Mouse (Mus musculus) cerebellum, adult 11 months (tissue): Measurements from ENCODE around the gene Adamts17.

ENCODE experiments used
- DNase-seq: peaks from one replicate; pipeline ENCODE4 v3.0.0; 2022

The Adamts17 gene

DNA sequence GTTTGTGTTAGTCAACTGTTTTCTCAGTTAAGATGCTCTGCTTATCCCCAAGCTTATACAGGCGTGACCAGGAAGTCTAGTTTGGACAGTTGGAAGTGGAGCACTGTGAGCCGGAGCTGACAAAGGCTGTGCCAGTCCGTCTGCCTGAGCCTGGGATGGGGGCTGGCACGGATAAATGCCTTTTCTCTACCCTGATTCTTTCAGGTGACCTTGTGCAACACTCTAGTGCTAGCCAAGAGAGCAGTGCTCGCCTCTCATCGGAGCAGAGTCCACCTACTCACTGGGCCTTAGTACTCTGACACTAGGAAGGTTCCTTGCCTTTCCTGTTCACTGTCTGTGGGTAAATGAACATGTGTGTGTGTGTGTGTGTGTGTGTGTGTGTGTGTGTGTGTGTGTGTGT, 95.5 kb downstream of the Adamts17 start:
- DNase-seq, result no peak

DNA sequence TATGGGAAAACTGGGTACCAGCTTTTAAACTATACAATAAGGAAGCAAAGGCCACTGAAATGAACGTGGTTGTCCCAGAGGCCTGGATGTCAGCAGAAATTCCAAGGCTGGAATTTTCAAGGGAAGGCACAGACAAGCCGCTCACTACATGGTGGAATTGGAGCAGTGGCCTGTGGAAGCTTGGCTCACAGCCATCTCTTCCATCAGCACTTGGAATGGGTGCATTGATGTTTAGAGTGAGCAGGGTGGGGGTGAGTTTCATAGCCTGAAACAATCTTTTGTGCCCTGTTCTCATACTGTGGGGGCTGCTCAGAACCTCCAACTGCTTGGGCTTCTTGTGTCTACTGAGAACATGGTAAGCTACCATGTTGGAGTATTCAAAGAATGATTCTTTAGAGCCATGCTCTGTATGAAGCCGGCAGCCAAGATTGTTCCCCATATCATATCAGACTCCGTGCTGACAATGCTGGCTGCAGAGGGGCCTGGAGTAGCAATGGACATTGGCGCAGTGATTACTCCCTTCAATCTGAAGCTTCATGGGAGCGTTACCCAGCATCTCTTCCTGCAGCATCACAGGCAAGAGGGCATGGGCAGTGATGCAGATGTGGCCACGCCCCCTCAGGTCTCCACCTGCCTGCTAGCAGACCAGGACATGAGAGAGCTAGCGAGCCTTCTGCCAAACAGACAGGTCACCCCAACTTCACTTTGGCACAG, 96.7 kb downstream of the Adamts17 start:
- no peak for DNase-seq

DNA sequence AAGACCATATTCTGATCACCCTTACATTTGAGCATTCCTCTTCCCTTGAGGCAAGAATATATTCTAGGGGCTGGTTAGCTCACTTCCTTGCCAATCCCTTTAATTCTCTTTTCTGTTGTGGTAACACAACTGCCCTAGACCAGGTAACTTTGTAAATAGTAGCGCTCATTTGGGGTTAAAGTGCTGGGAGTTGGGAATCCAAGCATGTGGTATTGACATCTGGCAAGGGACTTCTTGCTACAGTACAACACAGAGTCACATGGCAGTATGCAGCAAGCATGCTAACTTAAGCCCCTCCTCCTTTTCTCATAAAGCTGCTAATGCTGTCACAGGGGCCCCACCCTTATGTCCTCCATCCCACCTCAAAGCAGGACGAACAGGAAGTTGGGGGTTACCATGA, 97.4 kb downstream of the Adamts17 start:
- DNase-seq, result no peak

DNA sequence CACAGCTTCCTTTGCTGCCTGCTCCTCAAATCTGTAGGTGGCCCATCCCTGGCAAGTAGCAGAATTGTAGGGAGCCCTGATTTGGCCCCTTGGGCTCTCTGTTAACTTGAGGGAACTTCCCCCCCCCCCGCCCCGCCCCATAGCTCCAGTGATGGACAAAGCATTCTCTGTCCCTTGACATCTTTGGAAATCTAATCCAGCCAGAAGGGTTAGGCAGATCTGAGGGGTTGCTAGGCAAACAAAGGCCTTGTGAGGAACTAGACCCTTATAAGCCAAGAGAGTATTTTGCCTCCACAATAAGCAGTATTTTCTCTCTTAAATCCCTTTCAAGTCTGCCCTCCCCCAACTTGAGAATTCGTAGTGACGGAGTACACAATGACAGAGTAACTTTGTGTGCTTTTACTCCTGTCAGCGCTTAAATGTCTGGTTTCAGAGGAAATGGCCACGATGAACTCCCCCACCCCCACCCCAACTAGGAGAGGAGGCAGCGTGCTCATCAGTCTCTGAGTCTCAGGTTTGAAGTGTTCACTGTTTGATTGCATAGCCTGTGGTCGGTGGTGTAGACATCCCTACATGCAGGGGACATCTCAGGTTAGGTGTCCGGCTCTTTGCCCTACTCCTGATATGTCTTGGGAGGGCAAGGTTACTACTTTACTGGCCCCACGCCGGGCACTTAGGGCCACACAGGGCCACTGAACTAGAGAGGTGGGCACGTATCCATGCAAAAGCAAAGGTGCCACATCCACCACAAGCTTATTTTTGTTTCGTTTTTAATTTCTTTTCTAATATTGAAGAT, 99.7 kb downstream of the Adamts17 start:
- no peak for DNase-seq

DNA sequence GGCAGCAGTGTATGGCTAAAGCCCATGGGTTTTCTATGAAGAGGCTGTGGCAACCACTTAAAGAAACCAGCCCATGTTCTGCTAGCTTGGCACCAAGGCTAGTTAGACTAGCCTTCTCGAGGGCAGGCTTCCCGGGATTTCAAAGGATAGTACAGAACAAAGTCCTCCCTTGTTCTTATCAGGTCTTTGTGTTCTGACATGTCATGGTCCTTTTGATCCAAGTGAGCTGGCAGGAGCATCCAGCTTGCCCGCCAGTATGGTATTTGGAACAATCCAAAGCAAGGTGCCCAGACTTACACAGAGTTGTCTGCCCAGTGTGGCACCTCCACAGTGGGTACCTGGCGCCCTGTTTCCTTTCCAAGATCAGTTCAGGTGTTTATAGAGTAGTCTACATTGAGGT, 101.2 kb downstream of the Adamts17 start:
- DNase-seq, result no peak

DNA sequence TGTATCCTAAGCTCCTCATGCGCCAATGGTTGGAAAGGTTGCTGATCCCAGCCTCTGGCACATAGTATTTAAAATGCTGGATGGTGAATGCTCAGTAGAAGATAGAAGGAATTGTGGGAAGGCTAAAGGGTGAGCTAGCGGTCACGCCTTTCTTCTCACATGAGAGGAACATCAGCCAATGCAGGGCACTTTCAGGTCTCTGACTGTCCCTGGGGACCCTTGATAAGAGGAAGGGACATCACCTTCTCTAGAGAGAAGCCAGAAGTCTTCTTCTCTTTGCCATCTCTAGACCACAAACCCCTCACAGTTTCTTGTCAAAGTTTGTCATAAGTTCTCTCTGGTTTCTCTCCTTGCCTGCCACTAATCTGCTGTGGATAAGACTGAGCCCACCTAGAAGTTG, 109.5 kb downstream of the Adamts17 start:
- DNase-seq, result no peak

DNA sequence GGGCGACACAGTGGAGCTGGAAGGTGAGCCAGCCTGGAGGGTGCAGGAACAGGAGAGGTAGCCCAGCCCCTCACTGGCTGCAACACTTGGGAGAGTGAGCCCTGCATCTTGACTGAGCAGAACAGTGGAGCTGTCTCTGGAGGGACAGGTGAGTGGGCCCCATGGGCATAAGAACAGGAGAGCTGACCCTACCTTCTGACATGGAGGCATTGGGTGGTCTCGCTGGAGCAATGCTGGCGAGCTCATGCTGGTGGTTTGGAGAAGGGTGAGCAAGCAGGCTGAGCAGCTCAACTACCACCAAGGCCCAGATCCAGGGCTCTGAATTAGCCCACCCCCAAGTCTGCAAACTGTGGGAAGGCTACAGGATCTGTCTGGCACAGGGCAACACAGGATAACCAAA, 113.4 kb downstream of the Adamts17 start:
- no peak for DNase-seq

DNA sequence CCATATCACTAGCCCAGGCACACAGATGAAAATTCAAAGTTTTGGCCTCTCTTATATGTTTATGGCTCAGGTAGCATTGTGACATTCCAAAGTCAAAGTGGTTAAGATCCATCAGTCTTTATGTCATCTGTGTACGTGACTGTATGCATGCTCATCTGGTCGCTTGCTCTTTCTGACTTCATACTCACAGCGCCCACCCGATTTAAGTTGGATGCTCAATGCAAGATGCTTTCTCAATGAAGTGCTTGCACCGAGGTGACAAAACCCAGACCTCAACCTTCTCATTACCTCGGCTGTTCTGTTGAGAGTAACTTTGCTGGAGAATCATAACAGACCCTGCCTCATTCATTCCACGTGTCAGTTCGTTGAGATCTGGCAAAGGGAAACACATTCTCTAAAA, 114.5 kb downstream of the Adamts17 start:
- no peak for DNase-seq

DNA sequence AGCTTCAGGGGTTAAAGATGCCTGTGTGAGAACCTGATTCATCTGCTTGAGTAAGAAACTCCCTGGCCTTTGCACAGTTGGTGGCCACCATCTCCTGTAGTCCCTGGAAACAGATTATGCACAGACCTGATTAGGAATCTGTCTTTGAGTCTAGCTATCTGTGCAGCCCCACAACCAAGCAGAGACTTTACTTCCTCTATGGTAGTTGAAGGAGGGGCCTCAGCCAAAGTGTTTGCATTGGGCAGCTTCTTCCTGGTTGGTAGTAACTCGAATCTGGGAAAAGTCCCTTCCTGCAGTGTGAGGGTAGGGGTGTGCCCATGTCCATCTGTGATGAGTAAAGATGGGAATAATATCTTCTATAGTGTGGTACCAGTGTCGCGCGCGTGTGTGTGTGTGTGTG, 115.2 kb downstream of the Adamts17 start:
- DNase-seq, result no peak

DNA sequence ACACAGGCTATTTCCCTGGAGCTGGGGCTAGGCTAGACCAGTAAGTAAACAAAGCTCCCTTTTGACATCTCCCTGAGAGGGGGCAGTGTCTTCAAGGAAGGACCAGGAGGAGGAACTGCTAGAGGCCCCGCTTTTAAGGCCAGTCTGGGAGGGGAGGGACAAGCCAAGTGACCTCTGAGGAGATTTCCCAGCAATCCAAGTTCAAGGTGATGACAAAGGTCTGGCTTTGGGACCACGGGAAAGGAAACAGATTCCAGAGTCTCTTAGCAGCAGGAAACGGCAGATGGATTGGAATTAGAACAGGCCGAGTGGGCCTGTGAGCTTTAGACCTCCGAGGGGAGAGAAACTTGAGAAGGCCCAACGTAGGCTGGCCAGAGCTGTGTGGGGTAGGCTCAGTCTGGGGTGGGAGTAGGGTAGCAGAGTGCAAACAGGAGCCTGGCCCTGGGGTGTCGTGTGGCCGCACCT, 116.0 kb downstream of the Adamts17 start:
- no peak for DNase-seq

DNA sequence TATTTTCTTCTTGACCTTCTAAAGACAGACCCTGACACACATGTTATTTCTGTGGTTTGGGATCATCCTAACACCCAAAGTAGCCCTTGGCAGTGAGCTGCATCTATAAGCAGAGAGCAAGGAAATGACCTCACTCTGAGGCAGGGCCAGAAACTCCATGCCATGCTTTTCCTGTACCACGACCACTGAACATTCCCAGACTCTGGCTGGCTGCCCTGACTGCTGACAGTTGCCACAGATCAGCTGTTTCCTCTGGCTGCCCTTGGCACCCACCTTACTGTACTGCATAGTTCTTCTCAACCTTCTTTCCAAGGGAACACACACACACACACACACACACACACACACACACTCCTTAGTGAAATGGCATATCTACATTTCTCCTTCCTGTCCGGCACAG, 116.4 kb downstream of the Adamts17 start:
- no peak for DNase-seq

DNA sequence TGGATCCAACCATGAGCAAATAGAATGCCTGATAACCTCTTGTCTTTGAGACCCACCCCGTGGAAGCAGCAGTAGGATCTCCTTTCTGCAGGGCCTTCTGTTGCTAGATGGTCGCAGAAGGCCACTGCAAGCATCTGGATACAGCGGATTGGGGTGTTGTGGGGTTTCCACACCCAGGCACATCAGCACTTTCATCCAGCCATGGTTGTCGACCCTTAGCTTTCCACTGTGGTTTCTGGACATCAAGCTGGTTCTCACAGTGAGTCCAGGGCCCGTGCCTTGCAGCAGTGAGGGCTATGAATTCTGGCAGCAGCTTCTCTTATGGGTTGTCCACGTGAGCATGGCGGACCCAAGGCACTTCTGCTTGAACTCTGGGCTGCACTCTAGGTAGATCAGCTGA, 118.2 kb downstream of the Adamts17 start:
- no peak for DNase-seq

DNA sequence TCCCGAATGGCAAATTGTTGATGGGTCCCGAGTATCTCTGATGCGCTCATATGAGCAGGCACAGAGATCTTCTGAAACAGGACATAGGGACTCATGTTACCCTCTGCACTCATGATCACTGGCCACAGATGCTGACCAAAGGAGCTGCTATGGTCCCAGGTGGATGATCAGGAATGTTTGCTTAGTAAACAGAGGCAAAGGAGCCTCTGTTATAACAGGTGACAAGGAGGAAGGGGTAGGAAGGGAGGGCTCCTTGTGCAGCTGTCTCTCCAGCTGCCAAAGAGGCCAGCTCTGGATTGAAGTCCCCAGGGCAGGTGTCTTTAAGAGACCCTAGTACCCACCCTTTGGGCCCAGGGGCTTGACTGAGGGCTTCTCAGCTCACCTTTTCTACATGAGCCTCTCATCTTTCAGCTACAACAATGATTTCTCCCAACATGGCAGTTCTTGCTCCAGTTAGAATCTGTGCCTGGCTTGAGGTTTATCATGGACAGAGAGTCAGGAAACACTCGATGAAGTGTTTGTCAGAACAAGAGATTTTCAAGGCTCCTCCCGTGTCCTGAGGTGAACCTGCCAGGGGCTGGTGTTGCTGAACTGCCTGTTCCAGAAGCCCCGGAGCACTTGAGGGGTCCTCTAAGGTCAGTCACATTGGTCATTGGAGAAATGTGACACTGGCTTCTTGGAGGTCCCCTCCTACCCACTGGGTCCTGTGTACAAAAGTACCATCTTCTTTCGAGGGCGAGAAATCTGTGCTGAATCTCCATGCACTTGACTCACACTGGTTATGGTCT, 120.9 kb downstream of the Adamts17 start:
- DNase-seq, result no peak

DNA sequence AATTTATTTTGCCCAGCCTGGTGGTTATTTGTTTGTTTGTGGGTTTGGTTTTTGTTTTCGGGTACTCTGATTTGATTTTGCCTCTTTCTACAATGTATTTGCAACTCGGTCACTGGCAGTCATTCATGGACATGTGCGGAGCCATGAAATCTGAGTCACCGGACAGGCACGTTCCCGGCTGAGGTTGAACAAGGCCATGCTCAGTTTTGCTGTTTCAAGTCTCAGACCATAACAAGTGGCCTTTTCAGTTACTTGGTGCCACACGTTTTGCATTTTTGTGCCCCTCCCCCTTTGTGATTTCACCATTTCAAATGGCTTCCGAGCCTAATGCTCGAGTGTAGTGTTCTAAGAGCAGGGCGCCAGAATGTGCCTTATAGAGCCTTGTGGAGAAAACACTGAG, 123.2 kb downstream of the Adamts17 start:
- no peak for DNase-seq

DNA sequence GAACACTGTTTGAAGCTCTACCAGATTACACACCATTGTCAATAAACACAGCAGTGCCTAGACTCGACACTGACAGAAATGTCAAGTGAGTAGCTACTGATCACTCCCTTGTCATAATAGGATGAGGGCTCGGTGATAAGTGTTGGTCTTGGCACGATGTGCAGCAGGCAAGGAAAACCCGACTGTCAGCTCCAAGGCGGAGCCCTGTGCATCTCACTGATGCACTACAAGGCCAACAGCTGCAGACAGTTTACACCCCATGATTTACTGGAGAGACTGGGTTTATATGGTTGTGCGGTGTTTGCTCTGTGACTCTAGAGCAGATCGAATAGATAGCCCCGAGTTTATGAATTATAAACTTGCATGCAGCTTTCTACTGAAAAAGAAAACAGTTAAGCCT, 124.0 kb downstream of the Adamts17 start:
- no peak for DNase-seq

DNA sequence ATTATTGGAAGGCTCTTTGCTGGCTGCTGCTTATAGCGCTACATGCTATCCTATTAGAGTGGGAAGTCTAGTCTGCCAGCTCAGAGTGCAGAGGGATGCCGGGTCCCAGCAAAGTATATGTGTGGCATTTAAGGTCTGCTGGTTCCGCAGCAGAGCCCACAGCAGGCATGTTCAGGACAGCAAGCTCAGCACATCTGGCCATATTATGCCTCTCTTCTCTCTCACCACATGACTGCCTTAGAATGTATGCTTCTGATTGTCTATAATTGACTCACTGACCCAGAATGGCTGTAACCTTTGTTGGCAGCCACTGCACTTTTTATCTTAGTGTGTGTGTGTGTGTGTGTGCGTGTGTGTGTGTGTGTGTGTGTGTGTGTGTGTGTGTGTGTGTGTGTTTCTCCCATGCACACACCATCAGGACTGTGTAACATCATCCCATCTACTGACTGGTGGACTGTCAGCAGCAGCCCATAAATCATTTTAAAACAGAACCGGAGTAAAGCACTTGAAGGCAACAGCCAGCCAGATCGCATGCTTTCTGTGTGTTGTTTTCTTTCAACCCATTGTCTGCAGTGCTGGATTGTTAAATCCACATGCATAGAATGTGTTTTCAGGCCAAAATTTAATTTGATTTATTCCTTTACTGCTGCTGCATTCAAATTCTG, 127.1 kb downstream of the Adamts17 start:
- no peak for DNase-seq

DNA sequence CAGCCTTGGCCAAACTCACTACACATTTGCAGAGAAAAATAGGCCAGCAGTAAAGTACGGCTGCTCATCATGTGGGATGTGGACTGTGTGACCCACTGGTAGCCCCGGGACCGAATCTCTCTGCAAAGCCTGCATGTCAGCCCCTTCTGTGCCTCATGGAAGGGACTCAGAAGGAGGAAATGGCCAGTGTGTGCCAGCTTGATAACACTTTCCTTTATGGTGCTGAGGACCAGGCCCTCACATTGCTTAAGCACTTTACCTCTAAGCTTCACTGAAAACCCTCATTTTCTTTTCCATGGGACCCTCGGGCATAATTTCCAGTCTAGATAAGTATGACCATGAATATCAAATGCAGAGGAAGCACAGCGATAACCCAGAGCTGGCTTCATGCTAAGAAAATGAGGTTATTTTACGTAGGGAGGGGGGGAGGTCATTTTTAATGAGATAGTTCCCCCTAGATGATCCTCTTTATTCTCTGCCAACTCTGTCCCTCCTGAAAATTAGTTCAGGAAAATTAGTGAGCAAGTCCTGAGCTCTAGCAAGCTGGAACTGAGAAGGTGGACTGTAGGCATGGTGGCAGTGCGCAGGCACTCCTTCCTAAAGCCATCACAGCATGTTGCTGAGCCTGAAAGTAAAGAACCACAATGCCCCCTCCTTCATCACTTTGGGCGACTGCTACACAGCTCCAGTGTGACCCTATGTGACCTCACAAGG, 127.8 kb downstream of the Adamts17 start:
- DNase-seq, result no peak

DNA sequence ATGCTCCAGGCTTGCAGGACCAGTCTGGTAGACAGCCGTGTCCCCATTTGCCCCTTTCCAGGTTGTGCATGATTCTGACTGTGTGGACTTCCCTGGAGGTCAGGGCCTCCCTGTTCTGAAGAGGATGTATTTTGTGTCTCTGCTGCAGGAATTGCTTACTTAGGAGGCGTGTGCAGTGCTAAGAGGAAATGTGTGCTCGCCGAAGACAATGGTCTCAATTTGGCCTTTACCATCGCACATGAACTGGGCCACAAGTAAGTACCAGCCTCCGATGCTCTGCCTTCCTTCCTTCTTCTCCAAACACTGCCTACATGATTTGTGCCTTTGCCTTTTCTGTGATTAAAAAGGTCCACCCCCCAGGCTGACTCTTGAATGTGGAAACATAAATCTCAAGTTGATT, 129.1 kb downstream of the Adamts17 start:
- no peak for DNase-seq

DNA sequence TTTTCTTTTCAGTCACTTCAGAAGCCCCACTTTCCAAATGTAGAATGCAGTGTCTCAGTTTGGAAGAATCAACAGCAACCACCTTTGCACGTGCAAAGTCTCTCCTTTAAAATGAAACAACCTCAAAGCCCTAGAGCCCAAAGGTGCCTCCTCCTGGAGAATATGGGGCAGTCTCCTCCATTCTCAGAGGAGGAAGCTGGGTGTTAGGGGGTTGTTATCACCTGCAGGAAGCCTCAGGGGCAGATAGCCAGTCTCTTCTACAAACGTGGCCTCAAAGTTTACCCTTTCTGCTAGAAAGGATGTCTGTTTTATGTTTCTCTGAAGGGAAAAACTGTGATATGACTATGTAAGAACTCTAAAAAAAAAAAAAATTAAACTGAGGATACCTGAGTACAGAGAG, 129.7 kb downstream of the Adamts17 start:
- DNase-seq, result no peak

DNA sequence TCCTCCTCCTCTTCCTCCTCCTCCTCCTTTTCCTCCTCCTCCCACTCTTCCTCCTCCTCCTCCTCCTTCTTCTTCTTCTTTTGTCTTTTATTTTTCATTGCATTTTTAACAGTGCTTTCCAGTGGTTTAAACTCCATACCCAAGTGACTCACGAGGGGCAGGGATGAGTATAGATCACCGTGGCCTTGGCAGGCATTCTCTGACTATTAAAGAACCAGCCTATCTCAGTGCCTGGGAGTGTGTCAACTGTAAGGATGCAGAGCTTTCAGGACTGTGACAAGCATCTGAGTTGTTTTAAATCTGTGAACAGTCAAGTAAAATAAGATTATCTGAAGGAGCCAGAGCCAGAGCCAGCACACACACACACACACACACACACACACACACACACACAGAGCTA, 130.7 kb downstream of the Adamts17 start:
- no peak for DNase-seq

DNA sequence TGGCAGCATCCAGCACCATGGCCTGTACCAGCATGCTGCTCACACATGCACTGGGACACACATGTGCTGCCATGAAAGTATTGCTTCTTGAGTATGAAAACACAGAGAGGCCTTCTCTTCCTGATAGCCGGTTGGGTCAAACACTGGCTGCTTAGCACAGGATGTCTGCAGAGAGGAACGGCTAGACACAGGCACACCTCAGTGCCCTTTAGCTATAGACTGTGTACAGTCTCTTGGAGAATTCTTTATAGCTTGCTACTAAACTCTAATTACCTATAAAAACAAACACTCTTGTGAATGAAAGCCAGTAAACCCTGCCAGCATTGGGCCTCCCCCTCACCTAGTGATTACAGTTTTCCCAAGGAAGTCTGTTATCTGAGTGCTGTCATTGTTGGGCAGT, 131.4 kb downstream of the Adamts17 start:
- DNase-seq, result no peak

DNA sequence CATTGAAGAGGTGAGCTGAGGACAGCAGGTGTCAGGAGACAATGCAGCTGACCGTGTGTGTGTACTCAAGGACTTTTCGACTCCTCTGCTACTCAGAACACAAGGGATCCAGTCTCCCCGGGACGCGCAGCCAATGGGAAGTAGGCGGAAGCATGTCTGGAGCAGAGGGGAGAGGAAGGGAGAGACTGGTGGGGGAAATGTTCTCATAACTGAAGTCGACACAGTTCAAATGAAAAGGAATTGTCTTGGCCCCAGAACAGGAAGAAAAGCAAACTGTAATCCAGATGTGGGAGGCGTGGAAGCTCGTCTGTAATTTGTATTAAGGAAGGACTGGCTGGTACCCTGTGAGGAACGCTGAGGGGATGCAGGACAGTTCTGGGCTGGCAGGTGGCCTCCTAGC, 135.3 kb downstream of the Adamts17 start:
- DNase-seq, result no peak

DNA sequence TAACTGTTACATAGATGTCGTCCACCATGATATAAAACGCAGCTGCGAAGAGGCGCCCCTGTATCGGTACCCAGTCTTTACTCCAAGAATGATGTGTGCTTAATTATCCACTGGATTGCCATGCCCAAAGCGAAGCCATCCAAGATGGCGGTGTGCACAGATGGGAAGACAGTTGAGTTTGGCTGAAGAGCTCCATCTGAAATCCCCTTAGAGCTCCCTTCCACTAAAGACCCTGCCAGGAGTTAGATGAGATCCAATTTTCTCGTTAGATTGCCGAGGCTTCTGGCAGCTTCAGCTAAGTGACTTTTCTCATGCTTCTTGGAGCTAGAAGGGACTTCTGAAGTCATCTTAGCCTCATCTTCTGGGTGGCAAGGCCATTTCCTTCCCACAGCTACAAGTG, 136.8 kb downstream of the Adamts17 start:
- DNase-seq, result no peak
